Mouse (Mus musculus) right cerebral cortex, postnatal 36 days (tissue): ENCODE results near the gene Tysnd1.

ENCODE experiments used
- DNase-seq, 2 experiments: peaks; one replicate each; pipeline ENCODE4 v3.0.0; 2022; ENCODE audit warnings: low spot score in 2 of 2, mixed read lengths in 1 of 2

Tysnd1 gene

DNA sequence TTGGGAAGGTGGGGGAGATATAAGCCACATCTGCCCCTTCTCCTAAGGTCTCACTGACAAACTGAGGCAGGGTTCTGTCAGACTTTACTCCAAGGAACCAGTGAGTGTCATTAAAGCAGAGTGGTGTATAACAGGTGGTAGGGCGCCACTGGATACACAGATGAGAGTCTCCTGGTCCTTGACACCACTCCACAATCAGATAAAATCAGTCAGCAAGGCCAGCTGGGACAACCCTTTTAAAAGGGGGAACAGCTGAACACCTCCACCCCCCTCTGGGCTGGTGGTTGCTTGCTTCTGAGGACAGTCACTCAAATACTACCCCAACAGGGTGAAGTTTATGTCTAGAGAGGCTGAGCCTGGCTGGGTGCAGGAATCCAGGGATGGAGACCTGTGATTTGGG lies 42.2 kb downstream of the Tysnd1 start:
- no peak for DNase-seq

DNA sequence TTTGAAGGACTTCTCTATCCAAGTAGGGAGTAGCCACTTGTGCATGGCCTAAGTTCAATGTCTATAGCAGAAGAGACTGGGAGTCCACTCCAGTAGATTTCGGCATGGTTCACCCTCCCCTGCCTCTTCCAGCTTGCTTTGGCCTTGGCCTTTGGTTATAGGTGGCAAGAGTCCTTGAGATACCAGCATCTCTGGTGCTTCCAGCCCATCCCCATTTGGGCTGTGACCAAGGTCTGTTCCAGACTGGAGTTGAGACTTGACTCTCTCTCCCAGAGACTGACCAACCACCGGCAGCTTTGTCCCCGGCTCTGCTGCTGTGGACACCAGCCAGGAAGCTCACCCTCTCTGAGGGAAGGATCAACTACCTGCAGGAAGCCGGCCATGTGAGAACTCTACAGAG lies 42.8 kb downstream of the Tysnd1 start:
- no peak for DNase-seq

DNA sequence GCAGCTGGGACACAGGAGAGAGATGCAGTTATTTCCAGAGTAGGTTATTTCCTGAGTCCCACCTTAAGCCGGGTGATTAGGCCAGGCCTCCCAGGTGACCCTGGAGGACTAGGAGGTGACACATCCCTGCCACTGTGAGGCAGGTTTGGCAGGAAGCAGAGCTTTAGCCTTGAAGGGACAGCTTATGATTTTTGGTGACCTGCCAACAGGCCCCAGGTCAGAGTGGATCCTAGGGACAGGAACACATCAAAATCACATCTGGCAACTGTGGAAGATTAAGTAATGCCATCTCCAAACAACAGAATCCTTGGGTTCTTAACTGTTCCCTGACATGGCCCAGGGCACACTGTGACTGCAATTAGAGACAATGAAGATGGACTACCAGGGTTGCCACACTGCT lies 46.0 kb downstream of the Tysnd1 start:
- no peak for DNase-seq

DNA sequence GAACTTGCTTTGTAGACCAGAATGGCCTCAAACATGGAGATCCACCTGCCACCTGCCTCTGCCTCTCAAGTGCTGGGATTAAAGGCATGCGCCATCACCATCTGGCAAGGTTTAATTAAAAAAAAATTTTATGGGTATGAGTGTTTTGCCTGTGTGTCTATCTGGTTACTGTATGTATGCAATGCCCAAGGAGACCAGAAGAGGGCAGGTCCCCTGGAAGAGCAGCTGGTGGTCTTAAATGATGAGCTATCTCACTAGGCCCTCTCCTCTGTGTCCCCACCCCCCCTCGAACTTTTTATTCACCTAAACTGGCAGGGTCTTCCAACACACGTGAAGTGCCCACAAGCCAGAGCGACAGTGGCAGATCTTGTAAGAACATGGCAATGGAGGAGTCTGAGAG lies 46.6 kb downstream of the Tysnd1 start:
- DNase-seq: no peak

DNA sequence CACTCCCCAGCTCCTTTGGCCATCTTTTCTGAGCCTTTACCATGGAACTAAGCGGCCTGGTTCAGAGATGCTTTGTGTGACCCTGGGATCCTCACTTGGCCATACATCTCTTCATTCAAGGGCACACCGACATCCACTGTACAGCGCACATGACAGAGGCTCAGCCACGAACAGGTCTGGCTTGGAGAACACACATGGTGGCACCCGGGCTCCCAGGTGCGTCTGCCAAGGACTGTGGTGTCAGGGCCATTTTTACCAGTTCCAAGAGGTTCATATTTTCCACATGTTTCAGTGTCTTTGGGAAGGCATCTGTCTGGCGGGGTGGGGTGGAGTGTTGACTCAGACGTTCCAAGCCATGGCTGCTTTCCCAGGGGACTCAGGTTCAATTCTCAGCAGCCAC lies 47.0 kb downstream of the Tysnd1 start:
- DNase-seq: no peak

DNA sequence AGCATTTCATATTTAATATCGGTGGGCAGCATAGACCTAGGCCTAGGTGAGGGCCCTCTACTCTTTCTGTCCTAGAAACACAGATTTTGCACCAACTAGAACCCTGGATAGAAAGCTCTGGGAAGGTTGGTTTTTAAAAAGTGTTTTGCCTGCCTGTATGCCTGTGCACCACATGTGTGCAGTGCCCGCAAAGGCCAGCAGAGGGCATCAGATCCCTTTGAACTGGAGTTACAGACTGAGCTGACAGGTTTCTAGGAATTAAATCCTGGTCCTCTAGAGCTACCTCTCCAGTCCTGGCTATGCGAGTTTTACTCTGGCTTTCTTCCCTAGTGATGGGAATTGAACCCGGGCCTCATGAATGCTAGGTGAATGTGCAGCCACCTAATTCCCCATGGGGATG lies 49.8 kb downstream of the Tysnd1 start:
- no peak for DNase-seq

DNA sequence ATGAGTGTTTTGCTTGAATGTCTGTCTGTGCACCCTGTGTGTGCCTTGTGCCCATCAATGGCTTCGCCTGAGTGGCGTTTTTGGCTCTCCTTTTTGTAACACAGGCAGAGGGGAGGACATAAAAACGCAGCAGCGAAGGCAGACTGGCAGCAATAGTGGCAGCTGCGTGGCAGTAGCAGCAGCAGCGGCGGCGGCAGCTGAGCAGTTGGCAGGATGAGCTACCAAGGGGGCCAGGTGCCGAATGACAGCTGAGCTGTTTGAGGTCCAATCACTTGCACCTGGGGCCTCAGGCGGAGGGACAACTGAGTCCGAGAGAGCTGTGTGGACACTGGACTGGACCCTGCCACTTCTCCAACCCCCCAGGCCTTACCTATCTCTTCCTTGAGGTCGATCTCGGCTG lies 52.0 kb downstream of the Tysnd1 start:
- DNase-seq: no peak

DNA sequence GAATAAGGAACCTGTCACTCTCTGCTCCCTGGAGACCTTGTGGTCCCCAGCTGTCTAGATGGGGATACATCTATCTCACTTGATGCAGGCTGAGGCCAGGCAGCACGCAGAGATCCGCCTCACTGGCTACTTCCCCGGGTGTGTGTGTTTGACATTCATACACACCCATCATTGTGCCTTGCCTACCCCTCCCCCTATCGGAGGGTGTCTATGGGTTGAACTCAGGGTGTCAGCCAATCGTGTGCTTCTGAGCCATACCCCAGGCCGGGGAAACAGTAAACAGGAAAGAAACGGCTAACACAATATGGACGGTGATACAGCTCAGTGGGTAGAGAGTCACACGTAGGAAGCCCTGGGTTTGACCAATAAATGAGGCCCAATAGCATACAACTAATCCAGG lies 54.7 kb downstream of the Tysnd1 start:
- no peak for DNase-seq

DNA sequence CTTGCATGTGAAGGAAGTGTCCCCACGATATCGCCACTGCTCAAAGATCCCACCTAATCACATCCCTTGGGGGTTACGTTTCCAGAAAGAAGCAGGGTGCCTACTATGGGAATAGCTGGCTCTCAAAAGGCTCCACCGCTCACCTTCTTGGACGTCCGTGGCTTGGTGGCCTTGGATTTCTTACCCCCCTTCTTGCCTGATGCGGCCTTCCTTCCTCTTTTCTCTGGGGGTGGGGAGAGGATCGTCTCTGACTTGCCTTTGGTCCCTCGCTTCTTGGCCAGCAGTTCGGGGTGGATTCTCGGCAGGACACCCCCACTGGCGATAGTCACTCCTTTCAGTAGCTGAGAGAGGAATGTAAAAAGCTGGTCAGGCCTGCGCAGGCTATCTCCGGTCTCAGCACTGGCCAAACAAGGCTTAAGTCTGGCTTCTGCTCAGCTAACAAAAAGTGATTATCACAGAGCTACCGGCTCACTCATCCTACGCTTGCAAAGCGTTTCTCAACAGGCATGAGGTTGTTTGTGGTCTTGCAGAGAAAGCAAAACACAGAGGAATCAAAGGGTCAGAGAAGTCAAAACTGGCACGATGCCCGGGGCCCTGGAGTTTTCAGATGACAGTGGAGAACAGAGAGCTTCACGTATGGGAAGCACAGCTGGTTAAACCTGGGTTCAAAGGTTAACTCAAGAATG lies 56.4 kb downstream of the Tysnd1 start:
- no peak for DNase-seq
